Mouse (Mus musculus) 3T3-L1 (cell line): ENCODE measurements around the gene Ctbp2.

Source experiments
- DNase-seq: peaks from one replicate; pipeline ENCODE4 v3.0.0-alpha.2; 2015; ENCODE audit warnings: low read depth, low spot score

Ctbp2 gene

DNA sequence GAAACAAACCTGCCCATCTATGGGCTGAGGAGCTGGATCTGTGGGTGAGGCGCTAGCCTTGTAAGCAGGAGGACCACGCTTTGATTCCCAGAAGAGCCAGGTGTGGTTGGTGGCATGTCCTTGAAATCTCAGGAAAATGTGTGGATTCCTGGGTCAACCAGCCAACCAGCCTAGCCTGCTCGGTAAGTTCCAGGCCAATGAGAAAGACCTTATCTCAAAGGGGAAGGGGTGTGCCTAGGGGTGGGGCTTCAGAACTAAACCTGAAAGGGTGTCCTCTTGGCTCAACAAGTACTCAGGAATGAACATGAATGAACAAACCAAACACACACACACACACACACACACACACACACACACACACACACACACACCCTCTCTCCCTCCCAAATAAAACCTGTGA, 82.4 kb downstream of the Ctbp2 start:
- no peak for DNase-seq

DNA sequence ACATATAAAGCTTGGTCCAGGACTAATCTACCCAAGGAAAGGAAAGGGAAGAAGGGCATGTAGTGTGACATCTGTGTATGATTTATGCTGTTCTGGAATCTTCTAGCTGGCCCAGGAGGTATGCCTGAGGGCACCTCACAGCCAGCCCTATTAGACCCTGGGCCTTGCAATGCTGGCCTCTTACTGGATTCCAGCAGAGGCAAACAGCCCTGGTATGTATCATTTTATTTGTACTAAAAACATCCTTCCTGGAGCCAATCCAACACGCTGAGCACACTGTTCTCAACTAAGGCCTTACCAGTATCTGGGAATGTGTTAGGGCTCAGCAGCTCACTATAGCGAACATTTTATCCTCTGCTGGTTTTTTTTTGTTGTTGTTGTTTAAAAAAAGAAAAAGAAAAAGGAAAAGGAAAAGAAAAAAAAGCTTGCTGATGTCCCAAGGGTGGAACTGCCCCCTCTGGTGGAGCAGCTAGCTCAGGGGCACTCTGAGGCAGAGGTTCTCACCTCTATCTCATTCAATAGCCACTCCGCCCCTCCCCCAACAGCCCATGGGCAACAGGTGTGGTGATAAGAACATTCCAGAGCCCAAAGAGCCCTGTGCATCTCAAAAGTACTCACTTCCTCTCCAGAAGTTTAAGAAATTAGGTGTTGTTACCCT, 83.3 kb downstream of the Ctbp2 start:
- peak; percentile 68 for DNase-seq

DNA sequence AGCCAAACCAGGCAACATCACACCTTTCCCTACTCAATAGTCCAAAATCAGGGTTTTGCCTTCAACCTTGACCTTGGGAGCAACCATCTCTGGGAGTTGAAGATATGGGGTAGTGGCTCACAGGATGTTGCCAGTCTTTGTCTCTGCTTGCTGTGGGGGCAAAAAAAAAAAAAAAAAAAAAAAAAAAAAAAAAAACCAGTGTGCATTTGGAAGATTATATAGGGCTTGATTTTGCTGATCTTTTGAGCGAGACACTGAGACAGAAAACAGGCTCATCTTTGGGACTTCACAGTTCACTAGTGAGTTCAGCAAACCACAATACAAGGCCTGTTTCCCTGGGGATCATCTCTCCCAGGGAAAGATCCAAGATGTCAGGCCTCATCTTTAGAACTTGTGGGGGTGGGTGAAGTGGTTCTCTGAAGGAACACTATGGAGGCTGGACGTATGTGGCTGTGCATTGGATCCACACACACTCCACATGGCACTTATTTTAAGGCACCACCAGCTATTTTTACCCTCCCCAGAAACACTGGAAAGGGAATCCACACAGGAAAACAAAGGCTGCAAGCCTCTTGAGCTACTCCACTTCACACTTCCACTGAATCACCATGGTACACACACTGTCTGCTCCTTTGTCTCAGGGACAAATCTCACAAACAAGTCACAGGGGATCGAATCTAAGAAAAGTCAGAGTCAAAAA, 84.4 kb downstream of the Ctbp2 start:
- no peak for DNase-seq

DNA sequence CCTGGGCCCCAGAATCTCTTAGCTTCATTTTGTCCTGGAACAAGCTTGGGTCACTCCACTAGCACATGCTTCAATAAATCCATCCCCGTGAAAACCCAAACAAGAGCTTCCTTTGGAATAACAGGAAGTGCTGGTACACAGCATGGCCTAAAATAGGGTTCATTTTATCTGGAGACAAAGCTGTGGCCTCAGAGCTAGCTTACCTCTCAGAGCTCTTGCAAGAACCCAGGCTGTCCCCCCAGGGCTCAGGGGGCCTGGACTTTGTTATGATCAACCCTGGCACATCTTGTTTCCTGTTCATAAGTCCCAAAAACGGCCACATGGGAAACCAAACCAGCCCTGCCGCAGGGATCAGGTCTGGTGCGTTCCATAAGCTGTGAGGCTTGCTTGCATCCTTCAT, 86.5 kb downstream of the Ctbp2 start:
- DNase-seq, result no peak

DNA sequence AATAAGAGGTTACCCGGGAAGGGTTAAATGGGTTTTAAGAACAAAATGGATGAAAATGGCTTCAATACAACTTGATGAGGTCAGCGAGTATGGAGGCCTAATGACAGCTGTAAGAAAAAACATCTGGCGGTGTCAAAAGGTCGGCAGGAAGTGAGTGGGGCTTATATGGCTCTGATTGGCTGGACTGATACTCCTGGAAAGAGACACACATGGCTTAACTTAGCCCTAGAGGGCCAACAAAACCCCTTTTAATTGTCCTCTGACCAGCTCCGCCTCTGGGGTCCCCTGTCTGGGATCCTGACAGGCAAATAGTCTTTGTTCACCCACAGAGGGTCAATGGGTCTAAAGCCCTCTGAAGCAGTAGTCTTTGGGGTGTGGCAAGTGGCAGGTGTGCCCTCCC, 86.9 kb downstream of the Ctbp2 start:
- DNase-seq, result peak; percentile 60

DNA sequence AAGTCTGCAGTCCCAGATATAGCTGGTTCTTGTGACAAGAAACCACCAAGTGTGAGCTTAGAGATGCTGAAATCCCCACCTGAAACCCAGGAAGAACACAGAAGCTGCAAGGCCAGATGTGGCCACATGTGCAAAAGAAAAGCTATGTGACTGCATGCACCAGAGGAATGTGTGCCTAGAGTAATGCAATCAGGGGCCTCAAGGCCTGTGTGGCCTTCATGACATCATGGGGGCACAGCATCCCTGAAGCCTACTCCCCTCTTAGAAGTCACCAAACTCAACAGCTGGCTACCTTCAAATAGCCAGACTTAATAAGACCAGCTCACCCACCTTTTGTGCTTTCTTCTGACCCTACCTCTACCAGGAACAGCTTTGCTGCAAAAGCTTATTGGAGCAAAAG, 88.3 kb downstream of the Ctbp2 start:
- no peak for DNase-seq

DNA sequence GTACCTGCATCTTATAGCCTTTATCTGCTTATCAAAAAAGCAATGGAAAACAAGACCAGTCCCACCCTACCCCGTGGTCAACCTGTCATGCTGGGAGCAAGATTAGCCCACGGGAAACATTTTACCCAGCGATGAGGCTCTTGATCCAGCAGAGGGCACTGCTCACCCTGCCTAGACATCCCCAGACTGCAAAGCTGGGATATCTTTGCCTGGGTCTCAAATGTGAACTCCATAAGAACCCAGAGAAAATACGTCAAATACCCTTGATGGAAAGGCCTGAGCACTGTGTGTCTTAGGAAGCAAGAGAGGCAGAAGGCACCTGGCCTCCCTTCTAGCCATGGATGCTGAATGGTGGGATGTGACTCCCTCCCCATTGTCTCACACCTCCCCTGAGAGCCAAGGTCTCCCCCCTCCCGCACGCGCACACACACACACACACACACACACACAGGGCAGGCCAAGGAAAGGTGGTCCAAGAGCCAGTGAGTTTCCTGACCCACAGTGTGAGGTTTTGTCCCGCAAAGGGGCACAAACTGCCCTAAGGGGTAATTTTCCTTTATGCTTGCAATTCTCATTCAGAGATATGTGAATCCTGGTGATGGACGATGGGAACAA, 91.5 kb downstream of the Ctbp2 start:
- DNase-seq, result peak; percentile 72

DNA sequence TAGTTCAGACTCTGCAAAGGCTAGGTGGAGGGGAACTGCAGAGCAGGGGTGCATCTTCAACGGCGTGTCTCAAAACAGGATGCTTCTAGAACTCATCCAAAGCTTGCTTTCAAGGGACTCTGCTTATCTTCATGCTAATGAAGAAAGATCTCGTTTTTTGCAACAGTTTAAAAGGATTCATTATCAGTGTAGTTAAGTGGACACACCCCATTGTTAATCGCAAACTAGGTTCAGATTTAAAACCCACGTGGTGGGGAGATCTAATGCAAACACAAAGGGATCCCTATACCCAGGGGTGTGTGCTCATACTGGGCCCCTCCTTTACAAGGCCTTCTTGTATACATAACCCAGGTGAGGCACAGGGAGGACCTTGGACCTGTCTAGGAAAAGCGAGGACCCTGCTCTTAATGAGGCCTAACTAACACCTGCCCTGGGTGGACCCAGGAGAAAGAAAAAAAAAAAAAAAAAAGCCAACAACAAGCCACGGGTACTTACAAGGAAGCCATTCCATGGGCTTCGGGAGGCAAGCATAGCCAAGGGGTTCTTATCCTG, 94.6 kb downstream of the Ctbp2 start:
- no peak for DNase-seq

DNA sequence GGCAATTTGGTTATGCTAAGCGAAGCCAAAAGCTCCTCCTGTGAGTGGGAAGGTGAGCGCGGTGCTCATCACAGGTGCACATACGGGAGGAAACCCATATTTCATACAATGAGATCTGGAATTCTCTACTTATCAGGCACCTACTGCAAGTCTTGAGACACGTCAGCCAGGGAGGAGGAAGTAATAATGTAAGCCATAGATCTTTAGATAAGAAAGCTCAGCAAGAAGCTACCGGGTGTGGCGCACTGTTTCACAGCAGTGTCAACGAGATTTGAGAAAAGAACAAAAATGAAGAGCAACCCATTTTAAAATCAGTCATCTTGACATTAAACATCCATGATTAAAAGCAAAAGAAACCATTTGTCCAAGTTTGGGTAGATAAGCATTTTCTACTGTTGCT, 95.2 kb downstream of the Ctbp2 start:
- DNase-seq, result no peak

DNA sequence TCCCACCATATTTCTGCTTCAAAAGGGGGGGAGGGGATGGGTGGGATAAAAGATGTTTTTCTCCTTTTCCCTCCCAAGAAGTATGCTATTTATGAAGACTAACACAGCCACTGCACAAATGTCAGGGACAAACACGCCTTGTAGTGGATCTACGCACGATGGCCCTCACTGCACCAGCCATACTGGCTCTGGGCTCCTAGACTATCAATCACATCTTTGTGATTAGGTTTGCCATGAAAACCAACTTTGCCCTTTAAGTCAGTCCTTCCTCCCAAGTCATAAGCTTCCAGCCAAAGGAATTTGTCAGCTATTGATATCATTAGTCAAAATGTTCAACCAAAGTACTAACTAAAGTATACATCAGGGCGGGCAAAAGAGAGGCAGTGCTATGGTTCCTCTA, 96.2 kb downstream of the Ctbp2 start:
- DNase-seq, result no peak

DNA sequence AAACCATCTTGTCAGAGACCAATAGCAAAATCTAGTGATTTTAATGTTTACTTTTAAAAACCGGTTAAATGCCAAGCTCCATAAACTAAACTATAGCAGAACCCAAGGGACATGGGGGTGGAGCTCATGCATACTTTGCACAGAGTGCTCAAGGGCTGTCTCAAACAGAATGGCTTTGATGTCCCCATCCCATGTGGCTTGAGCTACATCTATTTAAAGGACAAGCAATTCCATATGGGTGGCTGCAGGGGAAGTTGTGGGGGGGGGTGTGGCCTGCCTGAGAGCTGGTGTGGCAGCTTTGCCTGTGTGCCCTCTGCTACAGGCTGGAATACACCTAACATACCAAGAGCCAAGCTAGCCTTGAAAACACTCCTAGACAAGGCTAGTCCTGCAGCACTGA, 99.5 kb downstream of the Ctbp2 start:
- no peak for DNase-seq

DNA sequence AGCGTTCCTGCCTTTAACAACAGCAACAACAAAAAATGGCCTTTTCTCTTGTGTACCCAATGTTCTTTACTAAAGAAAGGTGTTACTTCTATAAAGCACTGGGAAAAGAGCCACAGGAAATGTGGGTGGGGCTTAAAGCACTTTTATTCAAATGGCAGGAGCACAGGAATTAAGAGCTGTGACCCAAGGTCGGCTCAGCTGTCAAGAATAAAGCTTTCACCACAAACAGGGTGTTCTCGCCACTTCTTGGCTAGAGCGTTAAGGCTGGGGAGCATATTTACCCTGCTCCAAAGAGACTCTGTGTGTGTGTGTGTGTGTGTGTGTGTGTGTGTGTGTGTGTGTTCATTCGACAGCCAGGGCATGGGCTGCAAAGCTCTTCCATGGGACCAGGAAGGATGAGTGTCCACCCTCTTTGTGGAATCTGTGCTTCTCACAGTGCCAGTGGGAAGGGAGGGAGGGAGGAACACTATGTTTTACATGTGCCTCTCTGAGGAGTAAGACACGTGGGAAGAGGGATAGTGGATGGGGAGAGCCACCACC, 104.6 kb downstream of the Ctbp2 start:
- no peak for DNase-seq

DNA sequence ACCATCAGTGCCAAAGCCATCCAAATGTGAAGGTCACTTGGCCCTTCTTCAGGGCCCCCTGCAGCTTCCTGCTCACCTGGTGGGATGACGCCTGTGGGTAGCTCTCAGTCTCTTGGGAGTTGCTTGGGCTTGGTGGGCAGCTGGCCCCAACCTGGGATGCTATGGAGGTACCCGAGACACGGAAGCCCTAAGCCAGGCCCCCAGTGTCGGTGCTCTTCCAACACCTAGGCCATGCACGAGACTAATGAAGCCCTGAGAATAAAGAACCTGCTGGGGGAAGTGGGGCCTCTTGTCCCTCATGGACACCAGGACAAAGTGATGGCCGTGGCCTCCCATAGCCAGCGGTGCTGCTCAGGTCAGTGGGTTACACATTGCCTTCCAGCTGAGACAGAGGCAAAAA, 105.2 kb downstream of the Ctbp2 start:
- no peak for DNase-seq

DNA sequence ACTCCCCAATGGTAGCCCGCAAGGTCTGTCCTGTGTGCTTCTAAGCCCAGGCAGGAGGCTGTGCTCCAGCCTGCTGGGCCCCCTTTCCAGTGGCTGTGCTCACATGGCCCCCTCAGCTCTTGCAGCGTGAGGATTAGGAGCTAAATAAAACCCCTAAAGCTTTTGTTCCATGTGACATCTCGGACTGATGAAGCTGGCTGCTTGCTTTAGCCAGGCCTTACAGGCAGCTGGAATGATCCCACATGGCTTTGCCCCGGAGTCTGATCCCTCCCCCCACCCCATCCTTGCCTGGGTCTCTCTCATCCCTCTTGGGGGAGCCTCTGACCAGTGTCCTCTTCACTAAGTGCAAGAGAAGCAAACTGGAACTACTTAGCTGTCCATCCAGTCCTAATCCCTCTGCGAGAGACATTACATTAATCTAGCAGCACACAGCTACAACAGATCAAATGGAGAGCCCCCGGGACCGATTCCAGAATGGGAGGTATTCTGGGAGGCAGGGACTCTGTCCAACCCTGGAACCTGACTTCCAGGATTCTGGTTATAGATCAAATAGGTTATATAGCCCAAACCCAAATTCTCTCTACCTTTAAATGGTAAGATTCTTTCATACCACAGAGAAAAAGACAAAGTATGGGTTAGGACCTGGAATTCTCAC, 108.6 kb downstream of the Ctbp2 start:
- no peak for DNase-seq

DNA sequence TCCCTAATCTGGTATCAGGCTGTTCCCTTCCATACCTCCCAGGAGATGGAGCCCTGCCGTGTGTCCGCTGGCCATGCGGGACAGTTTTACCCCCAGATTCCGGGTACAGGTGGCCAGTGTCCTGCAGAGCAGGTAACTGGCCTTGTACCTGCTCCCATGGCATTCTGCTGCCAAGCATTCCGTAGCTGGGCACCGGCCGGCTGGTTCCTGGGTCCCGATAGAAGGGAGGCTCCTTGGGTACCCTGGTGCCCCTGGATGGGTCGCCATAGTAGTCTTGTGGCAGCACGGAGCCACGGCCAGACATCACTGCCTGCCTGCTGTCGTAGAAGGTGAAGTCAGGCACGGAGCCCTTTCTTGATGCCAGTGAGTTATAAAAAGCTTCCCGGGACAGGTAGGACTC, 109.5 kb downstream of the Ctbp2 start:
- no peak for DNase-seq

DNA sequence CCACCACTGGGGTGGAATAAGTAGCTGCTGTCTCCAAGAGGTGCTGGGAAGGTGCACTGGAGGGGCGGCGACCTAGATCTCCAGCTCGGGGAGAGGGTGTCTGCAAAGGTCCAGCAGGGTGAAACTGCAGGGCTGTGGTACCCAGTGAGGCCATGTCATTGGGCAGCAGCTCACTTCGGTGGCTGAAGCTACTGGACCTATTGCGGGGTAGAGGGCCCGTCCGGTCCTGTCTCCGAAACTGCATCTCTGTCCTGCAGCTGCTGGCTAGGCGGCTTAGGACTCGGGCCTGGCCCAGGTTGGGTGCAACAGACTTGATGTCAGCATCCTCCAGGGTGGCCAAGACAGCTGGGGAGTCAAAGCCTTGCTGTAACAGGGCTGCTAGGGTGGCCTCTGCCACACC, 110.2 kb downstream of the Ctbp2 start:
- no peak for DNase-seq

DNA sequence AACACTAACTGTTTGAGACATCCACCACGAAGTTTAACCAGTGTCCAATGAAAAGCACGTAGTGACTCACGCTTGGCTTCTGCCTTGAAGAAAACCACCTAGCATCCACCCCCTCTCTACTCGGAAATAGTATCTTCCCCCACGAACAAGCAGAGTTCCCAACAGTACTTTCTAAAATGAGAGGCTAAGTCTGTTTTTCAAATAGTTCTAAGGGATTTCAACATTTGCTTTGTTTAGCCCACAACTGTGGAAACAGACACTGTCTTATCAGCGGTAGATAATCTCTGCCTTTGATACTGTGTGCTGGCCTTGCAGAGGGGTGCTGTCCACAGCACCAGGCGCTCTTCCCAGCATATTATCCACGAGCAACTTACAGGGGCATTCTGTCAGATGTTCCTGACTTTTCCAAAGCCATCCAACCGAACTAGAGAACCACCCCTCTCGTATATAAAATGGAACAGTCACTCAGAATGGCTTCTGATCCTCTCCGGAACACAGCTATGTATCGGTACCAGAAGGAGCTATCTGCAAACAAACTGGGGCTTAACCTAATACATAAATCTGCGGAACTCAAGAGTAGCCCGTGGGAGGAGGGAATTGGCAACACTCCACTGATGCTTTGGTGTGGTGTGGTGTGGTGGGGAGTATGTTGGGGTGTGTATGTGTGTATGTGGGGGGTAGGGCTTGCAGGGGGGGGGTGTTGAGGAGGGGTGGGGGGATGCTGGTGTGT, 111.4 kb downstream of the Ctbp2 start:
- peak; percentile 56 for DNase-seq

DNA sequence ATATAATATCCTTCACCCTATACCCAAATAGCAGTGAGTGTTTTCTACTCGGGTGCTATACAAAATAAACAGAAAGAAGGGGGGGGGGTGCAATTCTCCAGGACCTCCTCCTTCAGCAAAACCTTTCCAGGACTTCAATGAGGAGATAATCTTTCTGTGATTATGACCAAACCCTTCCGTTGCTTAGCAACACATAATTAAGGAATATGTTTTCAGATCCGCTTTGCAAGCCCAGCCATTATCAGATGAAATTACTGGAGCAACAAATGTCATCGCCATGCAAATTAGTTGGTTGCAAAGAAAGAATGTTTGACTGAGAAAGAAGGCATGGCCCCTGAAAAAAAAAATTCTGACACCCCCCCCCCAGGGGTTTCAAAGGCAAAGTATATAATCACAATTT, 112.5 kb downstream of the Ctbp2 start:
- no peak for DNase-seq

DNA sequence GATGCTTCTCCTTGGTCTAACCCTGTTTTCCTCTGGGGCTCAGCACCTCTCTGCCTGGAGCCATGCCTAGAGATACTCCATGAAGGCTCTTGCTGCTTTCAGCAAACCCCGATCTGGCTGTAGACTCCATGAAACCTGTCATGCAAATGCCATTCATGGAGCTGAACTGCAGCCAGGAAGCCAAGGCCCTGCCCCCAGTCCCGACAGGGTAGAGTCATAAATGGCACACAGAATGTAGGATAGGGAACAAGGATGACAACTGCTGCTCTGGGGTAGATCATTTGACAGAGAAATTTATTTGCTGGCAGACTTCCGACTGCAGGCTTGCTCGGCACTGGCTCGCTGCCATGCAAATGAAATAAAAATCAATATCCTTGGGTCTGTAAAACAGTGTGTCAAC, 113.0 kb downstream of the Ctbp2 start:
- peak; percentile 49 for DNase-seq

DNA sequence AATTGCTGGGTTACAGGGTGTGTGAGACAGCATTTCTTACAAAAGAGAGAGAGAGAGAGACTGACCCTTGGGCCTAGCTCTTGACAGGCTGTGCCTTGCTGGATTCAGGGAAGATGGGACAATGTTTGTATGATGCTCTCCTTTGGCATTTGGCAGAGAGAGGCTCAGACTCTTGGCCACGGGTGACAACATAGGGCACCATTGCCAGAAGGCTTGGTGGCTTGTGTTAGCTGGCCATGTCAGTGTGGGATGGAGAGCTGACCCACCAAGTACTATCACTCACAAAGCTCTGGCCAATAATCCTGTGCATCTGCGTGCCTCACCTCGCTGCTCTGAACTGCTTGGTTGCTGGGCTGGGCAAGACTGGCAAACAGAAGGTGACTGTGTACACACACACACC, 113.7 kb downstream of the Ctbp2 start:
- no peak for DNase-seq

DNA sequence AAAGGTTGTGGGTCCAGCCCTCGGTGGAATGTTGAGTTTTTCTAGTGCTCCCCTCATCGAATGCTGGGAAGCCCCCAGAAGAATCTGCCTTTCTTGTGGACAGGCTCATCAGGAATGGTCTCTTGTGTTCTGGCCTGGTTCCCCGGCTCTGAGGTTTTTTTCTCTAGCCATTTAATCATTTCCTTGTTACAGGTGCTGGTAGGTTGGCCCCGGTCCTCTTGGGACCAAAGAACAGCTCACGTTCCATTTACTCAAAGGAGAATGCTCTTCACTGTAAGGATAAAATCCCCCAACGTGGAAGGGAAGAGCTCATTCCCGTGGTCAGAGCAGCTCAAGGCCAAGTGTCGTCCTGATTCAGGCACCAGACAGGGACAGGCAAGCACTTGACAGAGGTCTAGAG, 114.5 kb downstream of the Ctbp2 start:
- DNase-seq, result no peak
